Mouse (Mus musculus) forebrain, embryonic 11.5 days (tissue): ENCODE results near the gene Magee1. TPM values are rescaled to one million over a fixed set of nuclear protein-coding genes. Genes with fewer than 3 reads are reported as not detected.
A peak's percentile ranks its signal among the peaks of the same experiment; 100 is the strongest.
"Not testable (repeated sequence)": the region's sequence is repeated elsewhere in the genome, so short reads cannot be mapped to it uniquely, and the experiment has no call there.

Experiments used
- ATAC-seq: fragments of 200-750 bp; cut with Nextera tagmentation; replicated peaks from 2 replicates; pipeline ENCODE4 v1.8.0; 2017; ENCODE audit warnings: moderate TSS enrichment; ENCODE audit not compliant: low FRiP score
- DNase-seq: peaks from one replicate; pipeline ENCODE4 v3.0.0-alpha.2; 2017; ENCODE audit warnings: low spot score
- H3K27ac ChIP-seq: fragments of 300-500 bp; sonication (generic); 2 replicates; pipeline ENCODE4 v1.5.1; 2014; ENCODE audit warnings: low read depth, low read length
- H3K27me3 ChIP-seq: fragments of 300-500 bp; sonication (generic); 2 replicates; pipeline ENCODE4 v1.6.1; 2014; ENCODE audit warnings: mild to moderate bottlenecking, low read length, mixed read lengths; ENCODE audit not compliant: control insufficient read depth, insufficient read depth
- H3K36me3 ChIP-seq: fragments of 300-500 bp; sonication (generic); 2 replicates; pipeline ENCODE4 v1.6.1; 2014; ENCODE audit warnings: mild to moderate bottlenecking, low read length, moderate library complexity, mixed read lengths; ENCODE audit not compliant: control insufficient read depth, insufficient read depth
- H3K4me1 ChIP-seq: fragments of 300-500 bp; sonication (generic); replicated peaks from 2 replicates; pipeline ENCODE4 v1.6.1; 2014; ENCODE audit warnings: low read length, mixed read lengths; ENCODE audit not compliant: control insufficient read depth, insufficient read depth
- H3K4me2 ChIP-seq: fragments of 300-500 bp; sonication (generic); 2 replicates; pipeline ENCODE4 v1.6.1; 2014; ENCODE audit warnings: low read depth, mild to moderate bottlenecking, low read length, moderate library complexity, mixed read lengths; ENCODE audit not compliant: severe bottlenecking
- H3K4me3 ChIP-seq: fragments of 300-500 bp; sonication (generic); 2 replicates; pipeline ENCODE4 v1.5.1; 2014; ENCODE audit warnings: low read depth, low read length
- H3K9ac ChIP-seq: fragments of 300-500 bp; sonication (generic); 2 replicates; pipeline ENCODE4 v1.6.1; 2014; ENCODE audit warnings: low read length
- H3K9me3 ChIP-seq: fragments of 300-500 bp; sonication (generic); 2 replicates; pipeline ENCODE4 v1.6.1; 2016; ENCODE audit warnings: low read length, mixed read lengths; ENCODE audit not compliant: control insufficient read depth
- WGBS: fragments of 180-500 bp; shearing (Covaris S2); extraction: QIAGEN DNeasy Blood & Tissue Kit; methylation state at CpG from one replicate; pipeline ENCODE4 v1.1.7; 2014; 5-methylcytosine and 5-hydroxymethylcytosine counted together
- polyA plus RNA-seq: library from polyadenylated mRNA; unstranded; fragments of >200 nt; fragmentation: Nextera tagmentation; extraction: Ambion mirVana; gene quantifications from 2 replicates; pipeline ENCODE4 v1.2.1, GENCODE M21; 2014

Gene Magee1
- polyA plus RNA-seq, 1 experiment from 2014 or later, result 39.0 TPM

DNA sequence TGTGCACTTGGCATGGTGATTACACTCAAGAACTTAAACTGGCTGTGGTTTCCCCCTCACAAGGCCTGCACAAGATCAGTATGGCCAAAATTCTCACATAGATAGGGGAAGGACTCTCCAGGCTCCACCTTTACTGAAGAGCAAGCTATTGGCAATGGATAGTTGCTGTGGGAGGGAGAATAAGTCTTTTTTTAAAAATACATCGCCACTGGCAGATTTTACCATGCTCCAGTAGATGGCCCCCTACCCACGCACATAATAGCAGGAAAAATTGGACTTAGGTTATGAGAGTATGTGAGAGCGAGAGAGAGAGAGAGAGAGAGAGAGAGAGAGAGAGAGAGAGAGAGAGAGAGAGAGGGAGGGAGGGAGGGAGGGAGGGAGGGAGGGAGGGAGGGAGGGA, 4.7 kb downstream of the Magee1 start:
- no peak overlapping the region for H3K4me2 ChIP-seq
- 21% methylated on average over 2 of the region's 3 CpGs for WGBS
- no peak overlapping the region for H3K4me3 ChIP-seq
- H3K9me3 ChIP-seq, result no peaks in the 10 kb centered on the region
- H3K9ac ChIP-seq, result no peak overlapping the region
- no peaks in the 10 kb centered on the region for H3K4me1 ChIP-seq
- H3K27me3 ChIP-seq, result peaks cover 26% of the 10 kb centered on the region
- no peak overlapping the region for H3K27ac ChIP-seq
- H3K36me3 ChIP-seq, result no peaks in the 10 kb centered on the region
- ATAC-seq, result no peak
- DNase-seq, result no peak

DNA sequence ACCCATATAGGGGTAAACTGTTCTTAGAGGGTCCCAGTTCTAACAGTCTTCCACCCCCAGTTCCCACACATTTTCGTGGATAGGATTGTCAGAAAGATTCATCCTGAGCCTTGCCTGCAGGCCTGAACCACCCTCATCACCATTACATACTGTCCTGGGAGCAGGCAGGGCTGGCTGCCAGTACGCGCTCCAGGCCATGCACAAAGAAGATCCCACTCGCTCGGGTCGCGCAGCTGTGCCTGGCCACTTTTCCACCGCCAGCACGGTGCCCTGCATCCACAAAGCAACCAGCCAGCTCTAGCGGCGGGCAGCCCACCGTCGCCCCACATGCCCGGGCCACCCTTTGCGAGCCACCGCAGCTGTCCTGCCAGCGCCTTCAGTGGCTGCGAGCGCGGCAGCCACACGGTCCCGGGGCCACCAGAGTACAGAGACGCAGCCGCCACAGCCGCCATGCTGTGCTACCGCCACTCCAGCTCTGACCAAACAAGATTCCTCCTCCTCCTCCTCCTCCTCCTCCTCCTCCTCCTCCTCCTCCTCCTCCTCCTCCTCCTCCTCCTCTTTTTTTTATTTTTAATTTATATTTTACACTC, 31.8 kb downstream of the Magee1 start:
- WGBS, result 57% methylated on average over 22 of the region's 26 CpGs
- DNase-seq (peak; percentile 49), ATAC-seq (0 out of 2 replicates have a peak, but pooled peaks have one; percentile 33)
- H3K36me3 ChIP-seq, result no peaks in the 10 kb centered on the region
- H3K4me3 ChIP-seq, result no peak overlapping the region
- H3K27me3 ChIP-seq, result peaks cover 4% of the 10 kb centered on the region; the same call in 1 of the 2 replicates
- 0 out of 2 replicates have a peak overlapping the region, but pooled peaks have one; percentile 24 for H3K4me2 ChIP-seq
- H3K9me3 ChIP-seq, result no peaks in the 10 kb centered on the region
- H3K9ac ChIP-seq, result no peak overlapping the region
- H3K4me1 ChIP-seq, result no peaks in the 10 kb centered on the region
- H3K27ac ChIP-seq, result no peak overlapping the region

DNA sequence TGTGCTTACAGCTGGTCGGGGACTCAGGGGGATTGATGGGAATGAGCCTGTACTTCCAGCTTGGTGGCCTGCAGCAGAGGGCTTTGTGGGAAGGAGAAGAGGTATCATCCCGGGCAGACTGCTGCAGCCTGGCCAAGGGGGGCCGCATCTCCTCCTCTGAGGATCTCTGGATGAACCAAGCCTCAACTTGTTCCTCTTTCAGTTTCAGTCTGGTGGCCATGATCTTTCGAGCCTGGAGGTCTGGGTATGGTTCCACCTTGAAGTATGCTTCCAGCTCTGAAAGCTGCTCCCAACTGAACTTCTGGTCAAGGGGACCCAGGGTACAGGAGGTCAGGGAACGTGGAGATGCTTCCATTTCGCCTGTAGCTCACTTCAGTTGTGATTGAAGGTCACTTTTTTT, 44.8 kb downstream of the Magee1 start:
- H3K4me2 ChIP-seq, H3K4me1 ChIP-seq, H3K4me3 ChIP-seq, H3K36me3 ChIP-seq, H3K9ac ChIP-seq, ATAC-seq, DNase-seq, H3K27me3 ChIP-seq, H3K9me3 ChIP-seq, H3K27ac ChIP-seq: not testable (repeated sequence)
- WGBS, result 76% methylated on average over 5 of the region's 6 CpGs

DNA sequence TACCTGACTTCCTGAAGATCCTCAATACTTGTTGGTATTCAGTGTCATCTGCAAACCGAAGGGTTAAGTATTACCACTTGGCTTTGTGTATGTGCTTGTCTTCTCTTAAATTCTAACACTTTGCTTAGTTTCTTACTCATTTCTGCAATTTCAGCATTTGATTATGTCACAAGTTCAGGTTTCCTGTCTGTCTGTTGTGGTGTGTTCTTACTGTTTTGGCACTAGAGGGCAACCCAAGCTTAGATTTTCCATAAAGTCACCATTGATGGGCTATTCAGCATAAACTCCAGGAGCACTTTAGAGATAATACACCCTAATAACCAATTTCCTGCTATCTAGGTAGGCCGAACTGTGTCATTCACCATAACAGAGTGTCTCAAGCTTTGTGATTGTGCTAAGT, 47.0 kb downstream of the Magee1 start:
- H3K4me2 ChIP-seq, result no peak overlapping the region
- H3K4me3 ChIP-seq, result no peak overlapping the region
- DNase-seq (no peak), ATAC-seq (no peak)
- H3K4me1 ChIP-seq, result no peaks in the 10 kb centered on the region
- no peak overlapping the region for H3K27ac ChIP-seq
- no peaks in the 10 kb centered on the region for H3K36me3 ChIP-seq
- WGBS, result 78% methylated on average over 2 of the region's 2 CpGs
- peaks cover 8% of the 10 kb centered on the region; the same call in 1 of the 2 replicates for H3K27me3 ChIP-seq
- no peaks in the 10 kb centered on the region for H3K9me3 ChIP-seq
- H3K9ac ChIP-seq, result no peak overlapping the region

Other genes starting within 250 kb of the Magee1 start
- 68.2 and 73.3 TPM in 2 replicates for gene Pbdc1, start 40.6 kb upstream of the Magee1 start, polyA plus RNA-seq